Mouse (Mus musculus): ENCODE measurements around the gene Dtnbp1.

The Dtnbp1 gene

GRCm38 (mm10) chr13:45001911-45002615 is at the start of gene Dtnbp1:
TSS of gene Dtnbp1 (minus strand) at chr13:45002147.
- DNase-seq: peak; percentile 74

- no peak for DNase-seq
Observed at GRCm38 (mm10) chr13:45049261-45050020, 47.5 kb upstream of the Dtnbp1 start.

GRCm38 (mm10) chr13:45043466-45043865 is 41.5 kb upstream of the Dtnbp1 start:
- DNase-seq: no peak

- no peak for DNase-seq
Observed at GRCm38 (mm10) chr13:45040741-45041140, 38.8 kb upstream of the Dtnbp1 start.

GRCm38 (mm10) chr13:45040195-45040594 is 38.2 kb upstream of the Dtnbp1 start:
- DNase-seq: no peak

GRCm38 (mm10) chr13:45036417-45036816 is 34.5 kb upstream of the Dtnbp1 start:
- no peak for DNase-seq

GRCm38 (mm10) chr13:45034759-45035158 is 32.8 kb upstream of the Dtnbp1 start:
- no peak for DNase-seq

- DNase-seq: no peak
Observed at GRCm38 (mm10) chr13:45033360-45033759, 31.4 kb upstream of the Dtnbp1 start.

- no peak for DNase-seq
Observed at GRCm38 (mm10) chr13:45032484-45032883, 30.5 kb upstream of the Dtnbp1 start.

GRCm38 (mm10) chr13:45031748-45032147 is 29.8 kb upstream of the Dtnbp1 start:
- no peak for DNase-seq

GRCm38 (mm10) chr13:45031314-45031713 is 29.4 kb upstream of the Dtnbp1 start:
- peak; percentile 11 for DNase-seq

- DNase-seq: peak; percentile 79
Observed at GRCm38 (mm10) chr13:45030830-45031229, 28.9 kb upstream of the Dtnbp1 start.

GRCm38 (mm10) chr13:45029791-45030190 is 27.8 kb upstream of the Dtnbp1 start:
- no peak for DNase-seq

GRCm38 (mm10) chr13:45026291-45026690 is 24.3 kb upstream of the Dtnbp1 start:
- no peak for DNase-seq

- DNase-seq: no peak
Observed at GRCm38 (mm10) chr13:45024821-45025220, 22.9 kb upstream of the Dtnbp1 start.

- no peak for DNase-seq
Observed at GRCm38 (mm10) chr13:45023356-45024150, 21.6 kb upstream of the Dtnbp1 start.

- DNase-seq: no peak
Observed at GRCm38 (mm10) chr13:45008150-45008549, 6.2 kb upstream of the Dtnbp1 start.

- no peak for DNase-seq
Observed at GRCm38 (mm10) chr13:45007726-45008125, 5.8 kb upstream of the Dtnbp1 start.

- no peak for DNase-seq
Observed at GRCm38 (mm10) chr13:45006483-45006882, 4.5 kb upstream of the Dtnbp1 start.

GRCm38 (mm10) chr13:45005861-45006260 is 3.9 kb upstream of the Dtnbp1 start:
- no peak for DNase-seq

- DNase-seq: no peak
Observed at GRCm38 (mm10) chr13:45004987-45005592, 3.1 kb upstream of the Dtnbp1 start.

GRCm38 (mm10) chr13:45003026-45003425 is 1.1 kb upstream of the Dtnbp1 start:
- DNase-seq: no peak
